Mouse (Mus musculus) lung, postnatal 36 days (tissue): ENCODE measurements around the gene Fig4.

Source experiments
- DNase-seq: peaks from one replicate; pipeline ENCODE4 v3.0.0; 2022; ENCODE audit warnings: mixed read lengths

Gene Fig4

GRCm38 (mm10) chr10:41260243-41261006 is 42.6 kb downstream of the Fig4 start:
- no peak for DNase-seq

- DNase-seq, result no peak
Observed at GRCm38 (mm10) chr10:41250749-41251065, 52.4 kb downstream of the Fig4 start.

GRCm38 (mm10) chr10:41250045-41250748 is 52.9 kb downstream of the Fig4 start:
- no peak for DNase-seq

- DNase-seq, result no peak
Observed at GRCm38 (mm10) chr10:41249006-41249659, 53.9 kb downstream of the Fig4 start.

GRCm38 (mm10) chr10:41247800-41248473 is 55.1 kb downstream of the Fig4 start:
- no peak for DNase-seq

- no peak for DNase-seq
Observed at GRCm38 (mm10) chr10:41246111-41246510, 56.9 kb downstream of the Fig4 start.

GRCm38 (mm10) chr10:41245477-41245876 is 57.6 kb downstream of the Fig4 start:
- DNase-seq, result no peak

GRCm38 (mm10) chr10:41245028-41245427 is 58.0 kb downstream of the Fig4 start:
- DNase-seq, result no peak

- no peak for DNase-seq
Observed at GRCm38 (mm10) chr10:41243930-41244329, 59.1 kb downstream of the Fig4 start.

- DNase-seq, result no peak
Observed at GRCm38 (mm10) chr10:41241558-41242242, 61.4 kb downstream of the Fig4 start.

- DNase-seq, result no peak
Observed at GRCm38 (mm10) chr10:41241080-41241479, 62.0 kb downstream of the Fig4 start.

GRCm38 (mm10) chr10:41236020-41236419 is 67.0 kb downstream of the Fig4 start:
- DNase-seq, result no peak

- DNase-seq, result no peak
Observed at GRCm38 (mm10) chr10:41235584-41235983, 67.5 kb downstream of the Fig4 start.

- DNase-seq, result no peak
Observed at GRCm38 (mm10) chr10:41235159-41235558, 67.9 kb downstream of the Fig4 start.

GRCm38 (mm10) chr10:41234552-41234951 is 68.5 kb downstream of the Fig4 start:
- DNase-seq, result no peak

GRCm38 (mm10) chr10:41233140-41233539 is 69.9 kb downstream of the Fig4 start:
- DNase-seq, result no peak

GRCm38 (mm10) chr10:41231163-41231835 is 71.8 kb downstream of the Fig4 start:
- DNase-seq, result no peak

GRCm38 (mm10) chr10:41227626-41228025 is 75.4 kb downstream of the Fig4 start:
- no peak for DNase-seq

GRCm38 (mm10) chr10:41223499-41223898 is 79.6 kb downstream of the Fig4 start:
- no peak for DNase-seq

- no peak for DNase-seq
Observed at GRCm38 (mm10) chr10:41221204-41221603, 81.9 kb downstream of the Fig4 start.

GRCm38 (mm10) chr10:41218897-41219296 is 84.2 kb downstream of the Fig4 start:
- no peak for DNase-seq

GRCm38 (mm10) chr10:41214083-41214482 is 89.0 kb downstream of the Fig4 start:
- DNase-seq, result no peak
